Mouse (Mus musculus): ENCODE data around the gene Slc25a26. TPM values are rescaled to one million over a fixed set of nuclear protein-coding genes. Genes with fewer than 3 reads are reported as not detected.

Gene Slc25a26
- polyA plus RNA-seq, 1 experiment, result 4.6 TPM

DNA sequence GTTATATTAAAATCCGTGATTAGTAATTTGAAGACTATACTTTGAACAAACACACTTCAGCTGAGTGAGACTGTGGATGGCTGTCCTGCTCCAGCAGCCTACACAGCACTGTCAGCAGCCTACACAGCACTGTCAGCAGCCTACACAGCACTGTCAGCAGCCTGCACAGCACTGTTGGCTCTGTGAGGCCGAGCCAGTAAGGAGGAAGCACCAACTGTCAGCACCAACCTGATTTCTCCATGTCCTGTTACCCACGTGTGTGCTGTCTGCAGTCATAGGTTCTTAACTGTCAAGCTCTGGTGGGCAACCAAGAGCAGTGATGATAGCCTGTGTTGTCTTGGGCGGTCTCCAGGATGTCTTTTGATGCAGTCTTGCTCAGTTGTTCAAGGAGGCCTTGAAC is 32.0 kb downstream of the Slc25a26 start:
- H3K27me3 ChIP-seq (ENCODE audit: control insufficient read depth, insufficient read depth, insufficient read length), result no peaks in the 10 kb centered on the region
- TF ChIP-seq MYOD1 (IDR thresholded peaks at IDR 0.05; ENCODE audit: control insufficient read depth, insufficient read length, low read depth), result no peak
- no peak for TF ChIP-seq MYOG (IDR thresholded peaks at IDR 0.05; ENCODE audit: control insufficient read depth, extremely low read depth, insufficient read length)
- no peak for TF ChIP-seq CEBPB (IDR thresholded peaks at IDR 0.05; ENCODE audit: low read depth)
- no peak for TF ChIP-seq MAX (IDR thresholded peaks at IDR 0.05)
- no peaks in the 10 kb centered on the region for H3K79me2 ChIP-seq (ENCODE audit: control insufficient read depth, insufficient read depth)
- H3K4me3 ChIP-seq (ENCODE audit: insufficient read depth, poor library complexity, severe bottlenecking), result no peak overlapping the region
- H3ac ChIP-seq (ENCODE audit: control insufficient read depth, insufficient read length, low read depth), result no peak overlapping the region
- peaks cover 6% of the 10 kb centered on the region for H3K36me3 ChIP-seq (ENCODE audit: control insufficient read depth, insufficient read depth)
- H3K79me3 ChIP-seq (ENCODE audit: low read depth), result no peaks in the 10 kb centered on the region

DNA sequence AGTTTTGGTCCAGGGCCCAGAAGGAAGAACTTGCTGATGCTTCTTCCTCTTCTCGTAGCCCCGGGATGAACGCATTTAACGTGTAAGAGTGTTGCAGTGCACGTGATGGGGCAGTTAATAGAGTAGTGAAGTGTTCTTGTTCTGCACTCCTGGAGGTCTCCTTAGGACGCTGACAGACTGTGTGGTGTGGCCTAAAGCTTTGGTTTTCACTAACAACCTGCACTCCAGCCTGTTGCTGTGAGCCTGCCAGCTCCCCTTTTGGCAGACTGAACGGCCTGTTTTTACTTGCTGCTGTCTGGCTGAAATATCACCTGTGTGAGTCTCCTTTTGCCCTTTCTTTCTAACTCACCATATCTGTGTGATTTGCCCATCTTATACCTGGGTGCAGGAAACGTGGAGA is 36.3 kb downstream of the Slc25a26 start:
- Histone ChIP-seq H3K4me3 (ENCODE audit: insufficient read depth, poor library complexity, severe bottlenecking) (no peak overlapping the region), H3ac (ENCODE audit: control insufficient read depth, insufficient read length, low read depth) (no peak overlapping the region), H3K79me3 (ENCODE audit: low read depth) (no peaks in the 10 kb centered on the region), H3K27me3 (ENCODE audit: control insufficient read depth, insufficient read depth, insufficient read length) (no peaks in the 10 kb centered on the region), H3K79me2 (ENCODE audit: control insufficient read depth, insufficient read depth) (no peaks in the 10 kb centered on the region), H3K36me3 (ENCODE audit: control insufficient read depth, insufficient read depth) (peaks cover 6% of the 10 kb centered on the region)
- TF ChIP-seq MYOG (IDR thresholded peaks at IDR 0.05; ENCODE audit: control insufficient read depth, extremely low read depth, insufficient read length) (no peak), CTCF (IDR thresholded peaks at IDR 0.05; ENCODE audit: control insufficient read depth, insufficient read depth, insufficient read length) (no peak), FOSL1 (IDR thresholded peaks at IDR 0.05; ENCODE audit: insufficient read depth, low read length, poor library complexity, severe bottlenecking) (no peak), USF1 (IDR thresholded peaks at IDR 0.05; ENCODE audit: low read depth) (no peak), MAX (IDR thresholded peaks at IDR 0.05) (no peak), MYOD1 (IDR thresholded peaks at IDR 0.05; ENCODE audit: control insufficient read depth, insufficient read length, low read depth) (no peak), CEBPB (IDR thresholded peaks at IDR 0.05; ENCODE audit: low read depth) (no peak)

DNA sequence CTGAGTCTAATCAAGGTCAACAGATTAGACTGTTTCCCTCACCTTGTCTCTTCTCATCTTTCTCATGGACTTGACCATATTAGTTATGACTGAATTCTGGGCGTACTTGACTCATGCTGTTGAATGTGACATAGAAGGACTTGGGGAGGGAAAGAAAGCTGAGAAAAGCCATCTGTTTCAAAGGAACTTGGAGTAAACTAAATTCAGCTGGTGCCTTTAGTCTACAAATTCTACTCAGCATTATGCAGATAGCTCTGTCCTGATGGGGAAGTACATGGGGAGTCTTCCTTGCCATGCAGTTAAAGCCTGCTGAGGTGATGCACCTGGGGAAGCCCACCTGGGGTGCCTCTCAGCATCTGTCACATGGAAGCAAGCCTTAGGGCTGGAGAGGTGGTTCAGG is 37.5 kb downstream of the Slc25a26 start:
- Histone ChIP-seq H3K4me3 (ENCODE audit: insufficient read depth, poor library complexity, severe bottlenecking) (no peak overlapping the region), H3K79me3 (ENCODE audit: low read depth) (no peaks in the 10 kb centered on the region), H3K27me3 (ENCODE audit: control insufficient read depth, insufficient read depth, insufficient read length) (no peaks in the 10 kb centered on the region), H3K36me3 (ENCODE audit: control insufficient read depth, insufficient read depth) (peaks cover 6% of the 10 kb centered on the region), H3K79me2 (ENCODE audit: control insufficient read depth, insufficient read depth) (no peaks in the 10 kb centered on the region), H3ac (ENCODE audit: control insufficient read depth, insufficient read length, low read depth) (no peak overlapping the region)
- TF ChIP-seq USF1 (IDR thresholded peaks at IDR 0.05; ENCODE audit: low read depth), result no peak
- no peak for TF ChIP-seq FOSL1 (IDR thresholded peaks at IDR 0.05; ENCODE audit: insufficient read depth, low read length, poor library complexity, severe bottlenecking)
- TF ChIP-seq CTCF (IDR thresholded peaks at IDR 0.05; ENCODE audit: control insufficient read depth, insufficient read depth, insufficient read length), result no peak
- no peak for TF ChIP-seq MYOG (IDR thresholded peaks at IDR 0.05; ENCODE audit: control insufficient read depth, extremely low read depth, insufficient read length)
- no peak for TF ChIP-seq CEBPB (IDR thresholded peaks at IDR 0.05; ENCODE audit: low read depth)
- no peak for TF ChIP-seq MYOD1 (IDR thresholded peaks at IDR 0.05; ENCODE audit: control insufficient read depth, insufficient read length, low read depth)
- no peak for TF ChIP-seq MAX (IDR thresholded peaks at IDR 0.05)

DNA sequence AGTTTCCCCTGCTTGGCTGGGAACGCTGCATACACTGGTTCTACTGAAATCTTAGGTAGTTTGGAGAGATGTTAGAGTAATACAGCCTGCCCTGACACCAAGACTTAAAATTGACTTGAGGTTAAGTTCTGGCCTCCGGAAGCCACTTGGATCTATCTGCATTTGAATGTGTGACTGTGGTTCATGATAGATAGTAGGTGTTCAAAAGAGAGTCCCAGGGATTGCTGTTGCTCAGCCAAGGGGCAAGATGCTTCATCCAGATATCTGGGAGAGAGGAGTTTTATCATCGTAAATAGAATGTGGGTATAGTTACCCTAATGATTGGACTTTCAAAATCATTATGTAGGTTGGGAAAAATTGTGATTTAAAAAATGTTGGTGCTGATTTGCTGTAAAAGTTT is 40.0 kb downstream of the Slc25a26 start:
- H3K79me3 ChIP-seq (ENCODE audit: low read depth), result no peaks in the 10 kb centered on the region
- TF ChIP-seq MYOD1 (IDR thresholded peaks at IDR 0.05; ENCODE audit: control insufficient read depth, insufficient read length, low read depth), result no peak
- TF ChIP-seq USF1 (IDR thresholded peaks at IDR 0.05; ENCODE audit: low read depth), result no peak
- H3K27me3 ChIP-seq (ENCODE audit: control insufficient read depth, insufficient read depth, insufficient read length), result no peaks in the 10 kb centered on the region
- no peak overlapping the region for H3K4me3 ChIP-seq (ENCODE audit: insufficient read depth, poor library complexity, severe bottlenecking)
- H3K79me2 ChIP-seq (ENCODE audit: control insufficient read depth, insufficient read depth), result no peaks in the 10 kb centered on the region
- H3ac ChIP-seq (ENCODE audit: control insufficient read depth, insufficient read length, low read depth), result no peak overlapping the region
- H3K36me3 ChIP-seq (ENCODE audit: control insufficient read depth, insufficient read depth), result peaks cover 6% of the 10 kb centered on the region

DNA sequence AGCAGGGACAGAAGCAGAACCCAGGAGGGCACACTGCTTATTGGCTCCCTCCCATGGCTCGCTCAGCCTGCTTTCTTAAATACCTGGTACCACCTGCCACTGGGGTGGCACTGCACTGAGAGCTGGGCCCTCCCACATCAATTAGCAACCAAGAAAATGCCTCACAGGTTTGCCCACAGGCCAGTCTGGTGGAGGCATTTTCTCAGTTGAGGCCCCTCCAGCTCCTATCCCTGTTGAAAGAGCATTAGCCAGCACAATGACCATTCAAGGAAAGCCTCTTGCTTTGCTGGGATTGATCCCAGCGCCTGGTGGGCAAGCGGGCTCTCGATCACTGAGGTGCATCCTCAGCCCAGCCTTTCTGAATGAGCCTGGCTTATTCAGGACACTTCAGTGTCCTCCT is 40.5 kb downstream of the Slc25a26 start:
- H3K4me3 ChIP-seq (ENCODE audit: insufficient read depth, poor library complexity, severe bottlenecking), result no peak overlapping the region
- H3K36me3 ChIP-seq (ENCODE audit: control insufficient read depth, insufficient read depth), result peaks cover 6% of the 10 kb centered on the region
- no peaks in the 10 kb centered on the region for H3K27me3 ChIP-seq (ENCODE audit: control insufficient read depth, insufficient read depth, insufficient read length)
- H3ac ChIP-seq (ENCODE audit: control insufficient read depth, insufficient read length, low read depth), result no peak overlapping the region
- H3K79me2 ChIP-seq (ENCODE audit: control insufficient read depth, insufficient read depth), result no peaks in the 10 kb centered on the region
- no peaks in the 10 kb centered on the region for H3K79me3 ChIP-seq (ENCODE audit: low read depth)
- no peak for TF ChIP-seq USF1 (IDR thresholded peaks at IDR 0.05; ENCODE audit: low read depth)
- TF ChIP-seq FOSL1 (IDR thresholded peaks at IDR 0.05; ENCODE audit: insufficient read depth, low read length, poor library complexity, severe bottlenecking), result no peak
- TF ChIP-seq CTCF (IDR thresholded peaks at IDR 0.05; ENCODE audit: control insufficient read depth, insufficient read depth, insufficient read length), result no peak
- TF ChIP-seq MAX (IDR thresholded peaks at IDR 0.05), result no peak
- no peak for TF ChIP-seq MYOG (IDR thresholded peaks at IDR 0.05; ENCODE audit: control insufficient read depth, extremely low read depth, insufficient read length)

DNA sequence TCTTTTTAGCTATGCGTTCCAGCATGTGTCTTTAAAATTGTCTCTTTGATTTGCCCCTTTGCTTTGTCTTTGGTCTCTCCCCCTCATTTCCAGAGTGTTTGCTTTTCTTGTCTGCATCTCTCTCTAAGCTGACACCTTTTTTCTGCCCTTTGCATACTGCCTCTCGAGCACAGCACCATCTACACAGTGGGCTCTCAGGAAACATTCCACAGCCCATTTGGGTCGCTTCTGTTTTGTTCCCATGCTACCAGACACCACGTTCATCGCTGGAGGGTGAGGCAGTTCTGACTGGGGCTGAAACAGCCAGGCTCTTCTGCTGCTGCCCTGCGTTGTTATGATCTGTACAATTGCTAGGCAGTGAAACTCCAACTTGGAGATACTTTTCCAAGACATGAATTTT is 41.0 kb downstream of the Slc25a26 start:
- no peaks in the 10 kb centered on the region for H3K79me3 ChIP-seq (ENCODE audit: low read depth)
- H3K4me3 ChIP-seq (ENCODE audit: insufficient read depth, poor library complexity, severe bottlenecking), result no peak overlapping the region
- H3ac ChIP-seq (ENCODE audit: control insufficient read depth, insufficient read length, low read depth), result no peak overlapping the region
- H3K36me3 ChIP-seq (ENCODE audit: control insufficient read depth, insufficient read depth), result peaks cover under 1% of the 10 kb centered on the region
- TF ChIP-seq MYOG (IDR thresholded peaks at IDR 0.05; ENCODE audit: control insufficient read depth, extremely low read depth, insufficient read length) (no peak), FOSL1 (IDR thresholded peaks at IDR 0.05; ENCODE audit: insufficient read depth, low read length, poor library complexity, severe bottlenecking) (no peak), USF1 (IDR thresholded peaks at IDR 0.05; ENCODE audit: low read depth) (no peak)
- H3K79me2 ChIP-seq (ENCODE audit: control insufficient read depth, insufficient read depth), result no peaks in the 10 kb centered on the region
- no peaks in the 10 kb centered on the region for H3K27me3 ChIP-seq (ENCODE audit: control insufficient read depth, insufficient read depth, insufficient read length)
